Mouse (Mus musculus) heart, embryonic 11.5 days (tissue): ENCODE measurements around the gene Irak4. TPM values are rescaled to one million over a fixed set of nuclear protein-coding genes. Genes with fewer than 3 reads are reported as not detected.

Source experiments
- ATAC-seq: fragments of 200-750 bp; cut with Nextera tagmentation; replicated peaks from 2 replicates; pipeline ENCODE4 v1.8.0; 2017; ENCODE audit warnings: moderate library complexity; ENCODE audit not compliant: insufficient number of reproducible peaks, low FRiP score, low TSS enrichment
- H3K27ac ChIP-seq: fragments of 300-500 bp; sonication (generic); 2 replicates; pipeline ENCODE4 v1.5.1; 2014; ENCODE audit warnings: mild to moderate bottlenecking, low read depth, low read length
- H3K27me3 ChIP-seq: fragments of 300-500 bp; sonication (generic); 2 replicates; pipeline ENCODE4 v1.6.1; 2014; ENCODE audit warnings: mild to moderate bottlenecking, low read length, mixed read lengths; ENCODE audit not compliant: control insufficient read depth, insufficient read depth
- H3K36me3 ChIP-seq: fragments of 300-500 bp; sonication (generic); 2 replicates; pipeline ENCODE4 v1.6.1; 2014; ENCODE audit warnings: mild to moderate bottlenecking, low read length, moderate library complexity, mixed read lengths; ENCODE audit not compliant: control insufficient read depth, insufficient read depth
- H3K4me1 ChIP-seq: fragments of 300-500 bp; sonication (generic); 2 replicates; pipeline ENCODE4 v1.6.1; 2014; ENCODE audit warnings: low read length; ENCODE audit not compliant: control insufficient read depth, insufficient read depth
- H3K4me2 ChIP-seq: fragments of 300-500 bp; sonication (generic); 2 replicates; pipeline ENCODE4 v1.6.1; 2014; ENCODE audit warnings: mild to moderate bottlenecking, moderate library complexity
- H3K4me3 ChIP-seq: fragments of 300-500 bp; sonication (generic); 2 replicates; pipeline ENCODE4 v1.5.1; 2014; ENCODE audit warnings: low read depth, low read length
- H3K9ac ChIP-seq: fragments of 300-500 bp; sonication (generic); 2 replicates; pipeline ENCODE4 v1.6.1; 2014; ENCODE audit warnings: mild to moderate bottlenecking, low read depth, low read length, moderate library complexity
- H3K9me3 ChIP-seq: fragments of 300-500 bp; sonication (generic); replicated peaks from 2 replicates; pipeline ENCODE4 v1.6.1; 2016; ENCODE audit warnings: low read length; ENCODE audit not compliant: control insufficient read depth
- WGBS: fragments of 180-500 bp; shearing (Covaris S2); extraction: QIAGEN DNeasy Blood & Tissue Kit; methylation state at CpG from one replicate; pipeline ENCODE4 v1.1.7; 2014; ENCODE audit not compliant: insufficient replicate concordance; 5-methylcytosine and 5-hydroxymethylcytosine counted together
- polyA plus RNA-seq: library from polyadenylated mRNA; unstranded; fragments of >200 nt; fragmentation: Nextera tagmentation; extraction: Ambion mirVana; gene quantifications from 2 replicates; pipeline ENCODE4 v1.2.1, GENCODE M21; 2014

Gene Irak4
- polyA plus RNA-seq, 1 experiment from 2014 or later = 4.1 TPM

GRCm38 (mm10) chr15:94523251-94523650 lies 20.2 kb upstream of the Irak4 start:
- H3K4me3 ChIP-seq = no peak overlapping the region
- 75% methylated on average over 28 of the region's 28 CpGs for WGBS
- no peak for ATAC-seq
- H3K4me1 ChIP-seq = no peaks in the 10 kb centered on the region
- no peak overlapping the region for H3K9ac ChIP-seq
- no peak overlapping the region for H3K27ac ChIP-seq
- no peaks in the 10 kb centered on the region for H3K36me3 ChIP-seq
- no peak overlapping the region for H3K4me2 ChIP-seq
- no peaks in the 10 kb centered on the region for H3K27me3 ChIP-seq
- H3K9me3 ChIP-seq = no peaks in the 10 kb centered on the region; the same call in 1 of the 2 replicates

- ATAC-seq = no peak
- 85% methylated on average over 12 of the region's 12 CpGs for WGBS
- Histone ChIP-seq H3K27me3 (no peaks in the 10 kb centered on the region), H3K36me3 (no peaks in the 10 kb centered on the region), H3K9me3 (no peaks in the 10 kb centered on the region), H3K4me1 (no peaks in the 10 kb centered on the region), H3K4me2 (no peak overlapping the region), H3K4me3 (no peak overlapping the region), H3K27ac (no peak overlapping the region), H3K9ac (no peak overlapping the region)
Observed at GRCm38 (mm10) chr15:94524956-94525355, 18.5 kb upstream of the Irak4 start.

DNA sequence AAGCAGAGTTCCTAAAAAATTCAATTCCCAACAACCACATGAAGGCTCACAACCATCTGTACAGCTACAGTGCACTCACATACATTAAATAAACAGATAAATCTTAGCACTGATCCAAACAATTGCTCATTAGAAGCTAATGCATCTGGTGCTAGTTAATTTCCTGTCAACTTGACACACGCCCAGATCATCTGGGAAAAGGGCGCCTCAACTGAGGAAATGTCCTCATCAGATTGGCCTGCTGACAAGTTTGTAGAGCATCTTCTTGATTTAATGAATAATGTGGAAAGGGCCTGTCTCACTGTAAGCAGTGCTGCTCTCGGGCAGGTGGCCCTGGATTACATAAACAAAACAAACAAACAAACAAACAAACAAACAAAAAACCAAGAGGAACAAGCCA lies 12.9 kb upstream of the Irak4 start:
- Histone ChIP-seq H3K27me3 (no peaks in the 10 kb centered on the region), H3K4me2 (no peak overlapping the region), H3K4me3 (no peak overlapping the region), H3K4me1 (no peaks in the 10 kb centered on the region), H3K36me3 (peaks cover 2% of the 10 kb centered on the region; the same call in 1 of the 2 replicates), H3K9ac (no peak overlapping the region), H3K27ac (no peak overlapping the region), H3K9me3 (no peaks in the 10 kb centered on the region)
- ATAC-seq = no peak
- WGBS = 71% methylated on average over 3 of the region's 3 CpGs

- 74% methylated on average over 5 of the region's 5 CpGs for WGBS
- Histone ChIP-seq H3K27ac (no peak overlapping the region), H3K4me1 (no peaks in the 10 kb centered on the region), H3K4me3 (no peak overlapping the region), H3K4me2 (no peak overlapping the region), H3K9me3 (no peaks in the 10 kb centered on the region), H3K9ac (no peak overlapping the region), H3K36me3 (peaks cover 2% of the 10 kb centered on the region; the same call in 1 of the 2 replicates), H3K27me3 (no peaks in the 10 kb centered on the region)
- ATAC-seq = no peak
Observed at GRCm38 (mm10) chr15:94532306-94532705, 11.1 kb upstream of the Irak4 start.

DNA sequence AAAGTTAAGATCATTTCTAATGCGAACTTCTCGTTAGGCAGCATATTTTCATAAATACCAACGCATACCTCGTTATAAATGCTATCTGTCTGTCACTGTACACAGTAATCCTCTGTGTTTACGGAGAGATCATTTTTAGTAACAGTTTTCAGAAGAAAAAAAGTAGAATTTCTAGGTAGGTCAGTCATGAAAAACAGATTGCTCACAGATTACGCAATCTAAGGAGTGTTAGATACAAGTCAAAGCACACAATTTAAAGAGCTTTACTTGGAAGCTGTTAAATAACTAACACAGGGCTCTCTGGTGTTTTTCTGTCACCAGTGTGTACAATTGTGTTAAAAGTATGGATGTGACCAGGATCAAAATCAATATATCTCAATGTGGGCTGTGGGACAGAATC lies 10.5 kb upstream of the Irak4 start:
- Histone ChIP-seq H3K4me3 (no peak overlapping the region), H3K4me2 (no peak overlapping the region), H3K9ac (no peak overlapping the region), H3K9me3 (no peaks in the 10 kb centered on the region), H3K4me1 (no peaks in the 10 kb centered on the region), H3K27ac (no peak overlapping the region), H3K36me3 (peaks cover 2% of the 10 kb centered on the region; the same call in 1 of the 2 replicates), H3K27me3 (no peaks in the 10 kb centered on the region)
- ATAC-seq = no peak
- WGBS = 88% methylated on average over 6 of the region's 6 CpGs

DNA sequence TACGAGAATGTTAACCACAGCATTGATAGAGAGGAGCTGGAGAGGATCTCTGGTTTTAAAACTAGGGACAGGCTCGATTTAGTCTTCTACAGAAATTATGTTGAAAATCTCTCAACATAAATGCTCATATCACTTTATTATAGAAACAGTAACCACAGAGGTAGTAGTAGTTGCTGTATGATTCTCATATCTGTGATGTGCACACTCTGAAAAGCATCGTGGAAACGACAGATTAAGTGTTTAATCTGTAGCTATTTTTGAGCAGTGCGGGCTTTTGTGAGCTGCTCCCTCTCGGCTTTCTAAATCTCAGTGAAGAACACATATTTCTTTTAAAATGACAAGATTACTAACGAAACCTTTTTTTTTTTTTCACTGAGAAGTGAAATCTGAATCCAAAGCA lies 7.9 kb upstream of the Irak4 start:
- WGBS = 77% methylated on average over 7 of the region's 7 CpGs
- ATAC-seq = no peak

DNA sequence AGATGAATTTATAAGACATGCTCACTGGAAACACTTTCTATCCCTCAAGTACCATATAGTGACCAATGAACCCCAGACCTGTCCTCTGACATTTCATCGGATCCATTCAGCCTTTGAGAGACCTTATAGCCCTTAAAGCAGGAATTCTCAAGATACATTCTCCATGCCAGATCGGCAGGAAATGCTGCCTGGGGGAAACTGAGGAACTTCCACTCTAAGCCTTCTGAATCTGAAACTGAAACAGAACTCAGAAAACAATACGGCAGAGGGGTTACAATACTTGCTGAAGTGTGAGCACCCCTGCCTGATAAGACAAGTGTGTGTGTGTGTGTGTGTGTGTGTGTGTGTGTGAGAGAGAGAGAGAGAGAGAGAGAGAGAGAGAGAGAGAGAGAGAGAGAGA lies 4.1 kb upstream of the Irak4 start:
- Histone ChIP-seq H3K9ac (no peak overlapping the region), H3K4me3 (no peak overlapping the region), H3K36me3 (no peaks in the 10 kb centered on the region), H3K4me2 (no peak overlapping the region), H3K4me1 (peaks cover 5% of the 10 kb centered on the region), H3K27me3 (no peaks in the 10 kb centered on the region), H3K27ac (no peak overlapping the region), H3K9me3 (no peaks in the 10 kb centered on the region)
- ATAC-seq = no peak
- WGBS = 85% methylated on average over 3 of the region's 3 CpGs

More for the DNA sequence above, 7.9 kb upstream of the Irak4 start:
- no peaks in the 10 kb centered on the region for H3K27me3 ChIP-seq
- H3K9ac ChIP-seq = no peak overlapping the region
- H3K36me3 ChIP-seq = peaks cover 2% of the 10 kb centered on the region; the same call in 1 of the 2 replicates
- no peak overlapping the region for H3K4me2 ChIP-seq
- H3K4me1 ChIP-seq = no peaks in the 10 kb centered on the region
- no peak overlapping the region for H3K4me3 ChIP-seq
- H3K27ac ChIP-seq = no peak overlapping the region
- no peaks in the 10 kb centered on the region for H3K9me3 ChIP-seq

DNA sequence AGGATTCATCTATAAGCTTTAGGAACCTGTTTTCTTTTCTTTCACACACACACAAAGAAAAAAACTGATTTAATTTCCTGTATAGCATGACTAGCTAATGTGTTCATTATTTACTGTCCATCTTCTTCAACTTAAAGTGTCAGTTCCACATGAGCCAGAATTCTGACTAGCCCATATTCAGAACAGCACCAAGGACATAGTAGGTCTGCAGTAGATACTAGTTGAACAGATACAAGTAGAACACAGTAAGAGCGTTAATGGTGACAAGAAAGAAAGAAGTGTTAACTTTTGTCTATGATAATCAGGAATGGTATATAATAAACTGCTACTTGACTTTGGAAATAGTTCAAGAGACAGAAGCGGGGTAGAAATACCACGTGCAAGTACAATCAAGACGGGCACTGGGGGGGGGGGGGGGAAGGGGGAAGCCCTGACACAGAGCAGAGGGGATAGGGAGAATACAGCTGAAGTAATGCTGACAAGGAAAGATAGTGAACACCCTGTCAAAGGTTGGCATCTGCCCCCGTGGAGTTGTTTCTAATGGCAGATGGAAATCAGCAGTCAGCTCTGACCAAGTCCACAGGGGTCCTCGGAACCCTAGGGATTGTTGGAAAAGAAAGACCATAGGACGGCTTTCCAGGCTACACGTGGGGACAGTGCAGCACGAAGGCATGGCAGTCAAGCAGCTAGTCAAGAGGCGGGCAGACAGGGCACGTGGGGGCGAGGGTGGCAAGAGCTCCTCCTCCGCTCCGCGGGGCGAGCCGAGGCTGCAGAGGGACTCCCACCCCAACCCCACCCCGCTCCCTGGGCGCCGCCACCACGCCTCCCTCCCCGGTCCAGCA lies 655 bp upstream of the Irak4 start:
- H3K4me2 ChIP-seq = peak overlapping the region; percentile 78
- peak overlapping the region; percentile 75 for H3K9ac ChIP-seq
- H3K27ac ChIP-seq = no peak overlapping the region
- WGBS = 9% methylated on average over 22 of the region's 22 CpGs
- H3K4me1 ChIP-seq = peaks cover 5% of the 10 kb centered on the region
- peak; percentile 77 for ATAC-seq
- no peaks in the 10 kb centered on the region for H3K9me3 ChIP-seq
- H3K27me3 ChIP-seq = no peaks in the 10 kb centered on the region
- no peaks in the 10 kb centered on the region for H3K36me3 ChIP-seq
- H3K4me3 ChIP-seq = peak overlapping the region; percentile 71
